Mouse (Mus musculus): Measurements from ENCODE around the gene Ormdl1. TPM values are rescaled to one million over a fixed set of nuclear protein-coding genes. Genes with fewer than 3 reads are reported as not detected.
"Not testable (repeated sequence)": the region's sequence is repeated elsewhere in the genome, so short reads cannot be mapped to it uniquely, and the experiment has no call there.

The Ormdl1 gene
- 33.8 and 34.5 TPM in 2 replicates for polyA plus RNA-seq (2014; fragmentation: Nextera tagmentation; extraction: Ambion mirVana)

DNA sequence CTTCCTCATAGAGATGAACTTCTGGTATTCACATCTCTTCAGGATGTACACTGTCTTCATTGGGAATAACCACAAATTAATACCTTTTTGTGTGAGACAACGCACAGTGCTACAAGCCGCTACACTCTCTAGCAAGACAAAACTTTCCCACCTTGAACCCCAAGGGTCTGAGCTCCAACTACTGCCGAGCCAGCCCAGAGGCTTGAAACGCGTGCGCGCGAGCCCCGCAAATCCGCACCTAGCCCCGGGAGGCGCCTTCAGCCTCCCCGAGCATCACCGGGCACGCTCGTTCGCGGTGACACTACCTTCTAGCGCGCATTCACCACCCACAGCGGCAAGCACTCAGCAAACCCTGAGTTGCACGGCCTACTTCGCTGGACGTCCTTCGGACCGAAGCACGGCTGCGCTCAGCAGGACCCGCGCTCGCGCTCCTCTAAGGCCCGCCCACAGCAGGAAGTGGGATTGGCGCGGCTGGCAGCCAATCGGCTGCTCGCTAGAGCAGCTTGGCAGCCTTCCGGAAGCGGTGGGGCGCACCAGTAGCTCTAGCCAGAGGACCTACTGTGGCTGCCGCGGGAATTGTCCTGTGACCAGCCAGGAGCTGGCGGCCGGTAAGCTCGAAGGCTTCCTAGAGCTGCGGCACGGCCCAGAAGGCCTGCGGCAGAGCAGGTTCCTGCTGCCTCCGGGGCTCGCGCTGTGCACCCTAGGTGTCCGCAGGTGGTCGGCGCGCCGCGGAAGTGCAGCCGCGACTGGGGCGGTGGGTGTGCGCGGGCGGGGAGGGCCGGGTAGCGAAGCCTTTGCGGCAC, at the start of gene Ormdl1, which contains the start of the genes Pms1 and Gm28778:
Gene Ormdl1, plus strand, starts transcription at position 515 of the 803 bp plus-strand sequence.
Gene Pms1, minus strand, starts transcription at position 438 of the 803 bp plus-strand sequence.
Gene Gm28778, plus strand, starts transcription at position 531 of the 803 bp plus-strand sequence.
- Histone ChIP-seq H3K9me3 (ENCODE audit: control insufficient read depth, low read length) (no peaks in the 10 kb centered on the region), H3K36me3 (ENCODE audit: control insufficient read depth, insufficient read depth, low read length) (no peaks in the 10 kb centered on the region), H3K27ac (replicated peaks; ENCODE audit: low read depth, low read length) (peak within 1 kb of the TSS; percentile 82), H3K27me3 (replicated peaks; ENCODE audit: control insufficient read depth, insufficient read depth, low read length) (no peaks in the 10 kb centered on the region), H3K4me2 (ENCODE audit: low read depth, low read length) (peak within 1 kb of the TSS; percentile 53), H3K4me1 (ENCODE audit: control insufficient read depth, insufficient read depth, low read length) (0 out of 2 replicates have a peak, but pooled peaks cover 6% of the 10 kb centered on the region), H3K9ac (ENCODE audit: low read depth, low read length) (peak within 1 kb of the TSS; percentile 82), H3K4me3 (ENCODE audit: low read depth, low read length) (peak within 1 kb of the TSS; percentile 87)
- peak; percentile 97 for DNase-seq (ENCODE audit: low spot score)
- WGBS, result under 1% methylated on average over 41 of the region's 66 CpGs
- peak; percentile 99 for ATAC-seq (ENCODE audit: low read depth)

DNA sequence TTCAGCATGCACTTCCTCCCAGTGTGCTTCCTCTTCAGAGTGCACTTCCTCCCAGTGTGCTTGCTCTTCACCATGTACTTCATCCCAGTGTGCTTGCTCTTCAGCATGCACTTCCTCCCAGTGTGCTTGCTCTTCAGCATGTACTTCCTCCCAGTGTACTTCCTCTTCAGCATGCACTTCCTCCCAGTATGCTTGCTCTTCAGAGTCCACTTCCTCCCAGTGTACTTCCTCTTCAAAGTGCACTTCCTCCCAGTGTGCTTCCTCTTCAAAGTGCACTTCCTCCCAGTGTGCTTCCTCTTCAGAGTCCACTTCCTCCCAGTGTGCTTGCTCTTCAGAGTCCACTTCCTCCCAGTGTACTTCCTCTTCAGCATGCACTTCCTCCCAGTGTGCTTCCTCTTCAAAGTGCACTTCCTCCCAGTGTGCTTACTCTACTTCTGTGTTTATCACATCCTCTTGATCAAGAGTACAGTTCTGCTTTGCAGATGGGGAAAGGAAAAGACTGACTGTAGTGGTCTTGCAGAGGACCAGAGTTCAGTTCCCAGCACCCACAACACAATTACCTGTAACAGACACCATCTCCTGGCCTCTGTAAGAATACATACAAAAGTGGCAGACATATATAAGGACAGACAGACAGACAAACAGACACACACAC, 31.8 kb upstream of the Ormdl1 start:
- not testable (repeated sequence) for H3K9ac ChIP-seq (ENCODE audit: low read depth, low read length); H3K4me3 ChIP-seq (ENCODE audit: low read depth, low read length); H3K9me3 ChIP-seq (ENCODE audit: control insufficient read depth, low read length); H3K4me2 ChIP-seq (ENCODE audit: low read depth, low read length); H3K27ac ChIP-seq (replicated peaks; ENCODE audit: low read depth, low read length); DNase-seq (ENCODE audit: low spot score); H3K36me3 ChIP-seq (ENCODE audit: control insufficient read depth, insufficient read depth, low read length); H3K27me3 ChIP-seq (replicated peaks; ENCODE audit: control insufficient read depth, insufficient read depth, low read length); ATAC-seq (ENCODE audit: low read depth); H3K4me1 ChIP-seq (ENCODE audit: control insufficient read depth, insufficient read depth, low read length)

DNA sequence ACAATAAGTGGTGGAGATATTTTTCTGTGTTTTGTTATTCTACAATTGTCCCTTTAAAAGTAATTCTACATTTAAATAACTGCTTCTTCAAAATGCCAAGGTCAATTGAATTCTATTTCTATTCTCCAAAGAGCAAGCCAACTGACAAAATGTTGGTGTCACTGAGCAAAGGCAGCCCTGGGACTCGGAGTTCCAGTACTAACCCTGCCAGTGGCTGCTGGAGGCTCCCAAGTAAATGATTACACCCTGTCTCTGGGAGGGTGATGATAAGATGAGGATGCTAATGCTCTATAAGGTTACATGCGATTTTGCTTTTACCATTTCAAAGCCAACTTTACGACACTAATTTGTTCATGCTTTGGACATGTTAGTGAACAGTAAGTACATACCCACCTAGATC, 27.0 kb upstream of the Ormdl1 start:
- H3K36me3 ChIP-seq (ENCODE audit: control insufficient read depth, insufficient read depth, low read length), result peaks cover 3% of the 10 kb centered on the region; the same call in 1 of the 2 replicates
- H3K4me3 ChIP-seq (ENCODE audit: low read depth, low read length), result no peak overlapping the region
- no peaks in the 10 kb centered on the region for H3K9me3 ChIP-seq (ENCODE audit: control insufficient read depth, low read length)
- WGBS, result 82% methylated on average over 3 of the region's 3 CpGs
- no peak overlapping the region for H3K9ac ChIP-seq (ENCODE audit: low read depth, low read length)
- H3K27me3 ChIP-seq (replicated peaks; ENCODE audit: control insufficient read depth, insufficient read depth, low read length), result no peaks in the 10 kb centered on the region
- no peak overlapping the region for H3K27ac ChIP-seq (replicated peaks; ENCODE audit: low read depth, low read length)
- no peak for ATAC-seq (ENCODE audit: low read depth)
- H3K4me1 ChIP-seq (ENCODE audit: control insufficient read depth, insufficient read depth, low read length), result no peaks in the 10 kb centered on the region
- DNase-seq (ENCODE audit: low spot score), result no peak
- no peak overlapping the region for H3K4me2 ChIP-seq (ENCODE audit: low read depth, low read length)

DNA sequence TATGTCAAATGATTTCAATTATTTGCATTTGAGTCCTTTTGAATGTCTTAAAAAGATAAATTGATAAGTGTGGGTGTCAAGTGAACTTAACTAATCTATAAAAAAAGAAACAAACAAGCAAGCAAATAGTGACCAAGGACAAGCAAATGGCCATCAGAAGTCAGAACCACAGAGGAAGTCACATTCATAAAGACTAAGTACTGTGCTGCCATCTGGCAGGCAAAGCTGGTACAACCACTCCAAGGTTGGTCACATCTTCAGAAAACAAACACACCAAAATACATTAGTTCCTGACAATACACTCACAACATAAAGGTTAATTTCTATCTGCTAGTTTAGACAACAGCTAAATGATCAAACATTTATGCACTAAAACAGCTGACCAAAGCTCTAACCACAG, 24.2 kb upstream of the Ormdl1 start:
- ATAC-seq (ENCODE audit: low read depth) (no peak), DNase-seq (ENCODE audit: low spot score) (peak; percentile 33)
- Histone ChIP-seq H3K27me3 (replicated peaks; ENCODE audit: control insufficient read depth, insufficient read depth, low read length) (no peaks in the 10 kb centered on the region), H3K4me3 (ENCODE audit: low read depth, low read length) (no peak overlapping the region), H3K36me3 (ENCODE audit: control insufficient read depth, insufficient read depth, low read length) (peaks cover 3% of the 10 kb centered on the region; the same call in 1 of the 2 replicates), H3K27ac (replicated peaks; ENCODE audit: low read depth, low read length) (no peak overlapping the region), H3K4me1 (ENCODE audit: control insufficient read depth, insufficient read depth, low read length) (no peaks in the 10 kb centered on the region), H3K4me2 (ENCODE audit: low read depth, low read length) (no peak overlapping the region), H3K9ac (ENCODE audit: low read depth, low read length) (no peak overlapping the region), H3K9me3 (ENCODE audit: control insufficient read depth, low read length) (no peaks in the 10 kb centered on the region)

DNA sequence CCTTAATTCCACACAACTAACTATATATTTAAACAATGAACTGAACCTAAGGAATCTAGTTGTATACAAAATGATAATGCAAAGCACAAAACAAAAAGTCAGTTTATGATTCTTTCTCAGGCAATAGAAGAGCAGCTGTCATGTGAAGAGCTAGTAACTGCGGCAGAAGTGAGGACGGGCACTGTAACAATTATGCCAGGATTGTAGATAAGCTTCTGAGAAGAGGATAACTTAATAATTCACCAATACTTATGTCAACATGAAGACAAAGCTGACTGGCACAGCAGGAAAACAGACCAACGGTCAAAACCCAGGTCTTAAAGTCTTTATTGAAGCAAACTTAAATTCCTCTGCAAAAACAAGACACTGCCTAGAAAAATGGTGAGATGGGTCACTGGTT, 5.7 kb upstream of the Ormdl1 start:
- WGBS, result 84% methylated on average over 3 of the region's 3 CpGs
- no peaks in the 10 kb centered on the region for H3K36me3 ChIP-seq (ENCODE audit: control insufficient read depth, insufficient read depth, low read length)

DNA sequence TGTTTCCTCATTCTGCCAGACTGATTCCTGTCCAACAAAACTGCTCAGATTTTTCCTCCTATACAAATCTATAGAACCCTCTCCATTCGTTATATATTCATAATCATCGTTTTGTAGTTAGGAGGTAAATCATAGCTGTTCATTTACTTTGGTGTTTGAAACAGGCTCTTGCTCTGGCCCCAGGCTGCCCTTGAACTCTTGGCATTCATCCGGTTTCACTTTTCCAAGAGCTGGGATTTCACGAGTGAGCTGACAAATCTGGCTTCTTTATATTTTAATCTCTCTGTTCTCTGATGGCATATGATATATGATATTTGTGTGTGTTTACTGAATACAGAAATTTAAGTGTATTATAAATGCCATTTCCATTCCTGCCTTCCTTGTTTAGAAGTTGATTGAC, 3.6 kb downstream of the Ormdl1 start:
- no peak overlapping the region for H3K4me3 ChIP-seq (ENCODE audit: low read depth, low read length)
- WGBS, result 80% methylated on average over 4 of the region's 4 CpGs
- H3K27me3 ChIP-seq (replicated peaks; ENCODE audit: control insufficient read depth, insufficient read depth, low read length), result no peaks in the 10 kb centered on the region
- no peak overlapping the region for H3K27ac ChIP-seq (replicated peaks; ENCODE audit: low read depth, low read length)
- 0 out of 2 replicates have a peak, but pooled peaks cover 3% of the 10 kb centered on the region for H3K36me3 ChIP-seq (ENCODE audit: control insufficient read depth, insufficient read depth, low read length)
- H3K9me3 ChIP-seq (ENCODE audit: control insufficient read depth, low read length), result no peaks in the 10 kb centered on the region
- H3K9ac ChIP-seq (ENCODE audit: low read depth, low read length), result no peak overlapping the region
- H3K4me1 ChIP-seq (ENCODE audit: control insufficient read depth, insufficient read depth, low read length), result 0 out of 2 replicates have a peak, but pooled peaks cover 6% of the 10 kb centered on the region
- no peak for DNase-seq (ENCODE audit: low spot score)
- no peak for ATAC-seq (ENCODE audit: low read depth)
- H3K4me2 ChIP-seq (ENCODE audit: low read depth, low read length), result no peak overlapping the region

More for the DNA sequence above, 5.7 kb upstream of the Ormdl1 start:
- H3K27ac ChIP-seq (replicated peaks; ENCODE audit: low read depth, low read length), result no peak overlapping the region
- no peak overlapping the region for H3K4me2 ChIP-seq (ENCODE audit: low read depth, low read length)
- H3K4me1 ChIP-seq (ENCODE audit: control insufficient read depth, insufficient read depth, low read length), result no peaks in the 10 kb centered on the region
- no peak for ATAC-seq (ENCODE audit: low read depth)
- H3K9me3 ChIP-seq (ENCODE audit: control insufficient read depth, low read length), result no peaks in the 10 kb centered on the region
- DNase-seq (ENCODE audit: low spot score), result no peak
- no peak overlapping the region for H3K4me3 ChIP-seq (ENCODE audit: low read depth, low read length)
- no peaks in the 10 kb centered on the region for H3K27me3 ChIP-seq (replicated peaks; ENCODE audit: control insufficient read depth, insufficient read depth, low read length)
- no peak overlapping the region for H3K9ac ChIP-seq (ENCODE audit: low read depth, low read length)

DNA sequence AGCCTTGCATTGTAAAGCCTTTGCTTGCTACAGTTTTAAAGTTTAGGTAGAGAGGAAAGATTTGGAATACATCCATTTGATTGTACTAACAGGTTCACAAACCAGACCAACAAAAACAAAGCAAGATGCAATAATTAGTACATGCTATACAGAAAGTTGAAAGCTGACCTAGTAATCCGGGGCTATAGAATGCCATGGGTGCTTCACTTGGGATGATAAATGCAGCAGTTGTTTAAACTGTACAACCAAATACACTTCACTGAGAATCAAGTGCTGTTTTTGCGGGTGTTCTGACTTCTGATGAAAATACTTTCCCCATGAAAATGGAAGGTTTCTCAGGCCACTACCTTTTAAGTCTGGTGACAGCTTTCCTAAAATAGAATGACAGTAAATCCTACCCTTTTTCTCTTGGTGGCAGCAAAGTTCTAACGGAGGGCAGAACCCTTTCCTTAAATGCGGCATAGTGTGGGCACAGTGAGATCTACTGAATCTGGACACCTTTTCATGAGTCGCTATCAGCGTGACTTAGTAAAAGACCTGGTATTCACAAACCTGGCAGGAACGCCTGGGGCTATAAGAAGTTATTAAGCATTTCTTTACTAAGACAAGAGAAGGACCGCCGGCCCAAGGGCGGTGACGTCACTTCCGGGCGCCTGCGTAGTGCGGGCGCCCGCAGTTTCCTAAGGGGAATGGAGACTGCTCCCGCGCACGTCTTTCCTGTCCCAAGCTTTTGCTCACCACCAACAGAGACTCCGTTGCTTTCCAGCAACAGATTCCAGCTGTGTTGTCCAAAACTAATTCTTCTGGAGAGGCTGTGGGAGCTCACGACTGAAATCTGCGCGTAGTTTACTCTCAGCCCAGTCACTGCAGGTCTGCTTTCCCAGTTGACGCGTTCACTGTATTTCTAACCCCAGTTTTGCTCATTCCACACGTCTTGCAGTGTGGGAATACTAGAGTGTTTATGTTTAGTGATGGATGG, 16.4 kb downstream of the Ormdl1 start, which contains the start of gene Osgepl1:
Gene Osgepl1, plus strand, starts transcription at position 636 of the 979 bp plus-strand sequence.
- H3K4me3 ChIP-seq (ENCODE audit: low read depth, low read length), result peak within 1 kb of the TSS; percentile 66
- no peaks in the 10 kb centered on the region for H3K9me3 ChIP-seq (ENCODE audit: control insufficient read depth, low read length)
- peak within 1 kb of the TSS; percentile 83 for H3K9ac ChIP-seq (ENCODE audit: low read depth, low read length)
- DNase-seq (ENCODE audit: low spot score) (peak; percentile 92), ATAC-seq (ENCODE audit: low read depth) (peak; percentile 97)
- H3K27ac ChIP-seq (replicated peaks; ENCODE audit: low read depth, low read length), result peak within 1 kb of the TSS; percentile 87
- peak within 1 kb of the TSS; percentile 58 for H3K4me2 ChIP-seq (ENCODE audit: low read depth, low read length)
- peaks cover 13% of the 10 kb centered on the region for H3K36me3 ChIP-seq (ENCODE audit: control insufficient read depth, insufficient read depth, low read length)
- 0 out of 2 replicates have a peak, but pooled peaks cover 2% of the 10 kb centered on the region for H3K4me1 ChIP-seq (ENCODE audit: control insufficient read depth, insufficient read depth, low read length)
- 3% methylated on average over 27 of the region's 27 CpGs for WGBS
- no peaks in the 10 kb centered on the region for H3K27me3 ChIP-seq (replicated peaks; ENCODE audit: control insufficient read depth, insufficient read depth, low read length)
